Mouse (Mus musculus) cortical plate, adult 2 months (tissue): ENCODE data around the gene Defa37.
"Not testable (repeated sequence)": the region's sequence is repeated elsewhere in the genome, so short reads cannot be mapped to it uniquely, and the experiment has no call there.

ENCODE experiments used
- CTCF ChIP-seq: fragments of 200-500 bp; IDR thresholded peaks from 2 replicates; pipeline ENCODE4 v1.5.1; 2011; ENCODE audit warnings: mild to moderate bottlenecking, control low read depth, low read length; ENCODE audit not compliant: insufficient read depth; ENCODE audit errors: extremely low read depth
- POLR2A ChIP-seq: fragments of 200-500 bp; IDR thresholded peaks from 2 replicates; pipeline ENCODE4 v1.6.1; 2011; ENCODE audit warnings: mild to moderate bottlenecking, low read length, control low read depth; ENCODE audit not compliant: insufficient read depth; ENCODE audit errors: extremely low read depth

DNA sequence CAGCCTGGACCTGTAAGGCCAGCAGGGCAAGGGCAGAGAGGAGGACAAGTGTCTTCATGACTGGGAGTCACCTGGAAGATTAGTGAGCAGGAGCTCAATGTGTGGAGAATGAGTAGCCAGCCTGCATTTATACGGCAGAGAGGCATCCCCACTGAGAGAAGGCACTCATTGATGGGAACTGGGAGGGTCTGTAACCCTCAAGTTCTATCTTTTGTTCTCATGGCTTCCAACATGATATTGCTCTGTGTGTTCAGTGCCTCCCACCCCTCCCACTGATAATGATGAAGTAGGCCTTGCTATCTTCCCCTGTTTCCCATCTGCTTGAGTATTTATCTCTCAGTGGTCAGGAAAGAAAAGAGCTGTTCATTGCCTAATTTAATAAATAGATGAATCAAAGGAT is 29.2 kb downstream of the Defa37 start, which contains the start of gene Gm7861:
- TF ChIP-seq CTCF, POLR2A: not testable (repeated sequence)
